Mouse (Mus musculus) neural tube, embryonic 11.5 days (tissue): ENCODE measurements around the gene Srsf1. TPM values are rescaled to one million over a fixed set of nuclear protein-coding genes. Genes with fewer than 3 reads are reported as not detected.

Source experiments
- ATAC-seq: fragments of 200-750 bp; cut with Nextera tagmentation; 2 replicates; pipeline ENCODE4 v1.8.0; 2017; ENCODE audit warnings: moderate number of reproducible peaks, mild to moderate bottlenecking, moderate TSS enrichment, moderate library complexity; ENCODE audit not compliant: insufficient read depth, low FRiP score, low TSS enrichment
- DNase-seq: peaks from one replicate; pipeline ENCODE4 v3.0.0-alpha.2; 2015; ENCODE audit warnings: low spot score
- H3K27ac ChIP-seq: fragments of 300-500 bp; sonication (generic); 2 replicates; pipeline ENCODE4 v1.5.1; 2014; ENCODE audit warnings: low read depth, mild to moderate bottlenecking, low read length
- H3K27me3 ChIP-seq: fragments of 300-500 bp; sonication (generic); 2 replicates; pipeline ENCODE4 v1.6.1; 2014; ENCODE audit warnings: mild to moderate bottlenecking, low read length, mixed read lengths; ENCODE audit not compliant: control insufficient read depth, insufficient read depth
- H3K36me3 ChIP-seq: fragments of 300-500 bp; sonication (generic); 2 replicates; pipeline ENCODE4 v1.6.1; 2014; ENCODE audit warnings: mild to moderate bottlenecking, low read length, moderate library complexity, mixed read lengths; ENCODE audit not compliant: control insufficient read depth, insufficient read depth
- H3K4me1 ChIP-seq: fragments of 300-500 bp; sonication (generic); 2 replicates; pipeline ENCODE4 v1.6.1; 2014; ENCODE audit warnings: low read length, mixed read lengths; ENCODE audit not compliant: control insufficient read depth, insufficient read depth
- H3K4me2 ChIP-seq: fragments of 300-500 bp; sonication (generic); 2 replicates; pipeline ENCODE4 v1.6.1; 2014; ENCODE audit warnings: low read depth, mild to moderate bottlenecking, moderate library complexity
- H3K4me3 ChIP-seq: fragments of 300-500 bp; sonication (generic); 2 replicates; pipeline ENCODE4 v1.5.1; 2014; ENCODE audit warnings: low read depth, low read length
- H3K9ac ChIP-seq: fragments of 300-500 bp; sonication (generic); 2 replicates; pipeline ENCODE4 v1.6.1; 2014; ENCODE audit warnings: mild to moderate bottlenecking, low read length
- H3K9me3 ChIP-seq: fragments of 300-500 bp; sonication (generic); 2 replicates; pipeline ENCODE4 v1.6.1; 2016; ENCODE audit warnings: low read length; ENCODE audit not compliant: control insufficient read depth
- WGBS: fragments of 180-500 bp; shearing (Covaris S2); extraction: QIAGEN DNeasy Blood & Tissue Kit; methylation state at CpG from one replicate; pipeline ENCODE4 v1.1.7; 2014; 5-methylcytosine and 5-hydroxymethylcytosine counted together
- polyA plus RNA-seq: library from polyadenylated mRNA; unstranded; fragments of >200 nt; fragmentation: Nextera tagmentation; extraction: Ambion mirVana; gene quantifications from 2 replicates; pipeline ENCODE4 v1.2.1, GENCODE M21; 2014

The Srsf1 gene
- polyA plus RNA-seq, result 488 and 497 TPM in 2 replicates

- peak within 1 kb of the TSS; percentile 99 for H3K27ac ChIP-seq
- H3K9ac ChIP-seq, result peak within 1 kb of the TSS; percentile 89
- DNase-seq (peak; percentile 99), ATAC-seq (peak; percentile 88)
- no peaks in the 10 kb centered on the region for H3K9me3 ChIP-seq
- under 1% methylated on average over 56 of the region's 60 CpGs for WGBS
- no peaks in the 10 kb centered on the region for H3K27me3 ChIP-seq
- H3K4me2 ChIP-seq, result peak within 1 kb of the TSS; percentile 86
- peaks cover 25% of the 10 kb centered on the region for H3K4me1 ChIP-seq
- H3K4me3 ChIP-seq, result peak within 1 kb of the TSS; percentile 69
- peaks cover 6% of the 10 kb centered on the region for H3K36me3 ChIP-seq
Observed at GRCm38 (mm10) chr11:88046944-88047794, at the start of gene Srsf1. Gene Srsf1, plus strand, starts transcription at chr11:88047373.

DNA sequence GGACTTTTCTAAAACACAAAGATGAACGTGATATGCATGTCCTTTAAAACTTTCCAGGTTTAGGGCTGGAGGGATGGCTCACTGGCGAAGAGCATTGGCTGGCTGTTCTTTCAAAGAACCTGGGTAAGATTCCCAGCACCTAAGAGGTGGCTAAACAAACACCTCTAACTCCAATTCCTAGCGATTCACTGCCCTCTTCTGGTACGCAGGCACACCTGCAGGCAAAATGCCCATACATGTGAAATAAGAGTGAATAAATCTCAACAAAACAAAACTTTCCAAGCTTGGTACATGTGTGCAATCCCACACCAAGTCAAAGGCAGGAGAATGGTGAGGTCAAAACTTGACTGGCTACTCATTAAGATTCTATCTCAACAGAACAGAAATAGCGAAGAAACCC is 47.4 kb upstream of the Srsf1 start:
- Histone ChIP-seq H3K4me1 (no peaks in the 10 kb centered on the region), H3K27ac (no peak overlapping the region), H3K4me2 (no peak overlapping the region), H3K9me3 (no peaks in the 10 kb centered on the region), H3K4me3 (no peak overlapping the region), H3K27me3 (no peaks in the 10 kb centered on the region), H3K9ac (no peak overlapping the region), H3K36me3 (no peaks in the 10 kb centered on the region)
- DNase-seq (no peak), ATAC-seq (no peak)
- 92% methylated on average over 5 of the region's 5 CpGs for WGBS

DNA sequence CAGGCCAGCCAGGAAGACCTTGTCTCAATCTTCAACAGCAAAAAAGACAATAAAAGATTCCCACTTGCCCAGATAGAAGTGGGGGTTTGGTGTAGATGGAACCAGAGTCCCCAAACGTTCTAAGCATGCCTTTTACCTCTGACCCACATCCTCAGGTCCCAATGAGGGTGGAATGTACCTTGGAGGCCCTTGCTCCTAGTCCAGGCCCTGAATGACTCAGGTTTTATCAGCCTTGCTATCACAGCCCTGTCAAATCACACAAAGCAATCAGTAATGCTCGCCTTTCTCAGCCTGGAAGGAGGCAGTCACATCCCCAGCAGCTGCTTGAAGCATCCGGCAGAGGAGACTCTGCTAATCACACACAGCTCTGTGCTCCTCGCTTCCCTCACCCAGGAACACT is 44.4 kb upstream of the Srsf1 start:
- no peak overlapping the region for H3K27ac ChIP-seq
- no peaks in the 10 kb centered on the region for H3K4me1 ChIP-seq
- no peak overlapping the region for H3K4me2 ChIP-seq
- no peak for DNase-seq
- no peaks in the 10 kb centered on the region for H3K36me3 ChIP-seq
- ATAC-seq, result no peak
- no peak overlapping the region for H3K4me3 ChIP-seq
- no peaks in the 10 kb centered on the region for H3K27me3 ChIP-seq
- no peaks in the 10 kb centered on the region for H3K9me3 ChIP-seq
- 66% methylated on average over 4 of the region's 4 CpGs for WGBS
- H3K9ac ChIP-seq, result no peak overlapping the region

- 54% methylated on average over 2 of the region's 2 CpGs for WGBS
Observed at GRCm38 (mm10) chr11:88004123-88004522, 43.0 kb upstream of the Srsf1 start.

GRCm38 (mm10) chr11:88008641-88009040 is 38.5 kb upstream of the Srsf1 start:
- Histone ChIP-seq H3K27me3 (no peaks in the 10 kb centered on the region), H3K36me3 (no peaks in the 10 kb centered on the region), H3K9ac (no peak overlapping the region), H3K9me3 (no peaks in the 10 kb centered on the region), H3K4me3 (no peak overlapping the region), H3K4me1 (0 out of 2 replicates have a peak, but pooled peaks cover 2% of the 10 kb centered on the region), H3K27ac (no peak overlapping the region), H3K4me2 (no peak overlapping the region)
- no peak for DNase-seq
- ATAC-seq, result no peak
- WGBS, result 44% methylated on average over 1 of the region's 1 CpGs

More at GRCm38 (mm10) chr11:88004123-88004522, 43.0 kb upstream of the Srsf1 start:
- Histone ChIP-seq H3K9me3 (no peaks in the 10 kb centered on the region), H3K27ac (no peak overlapping the region), H3K4me3 (no peak overlapping the region), H3K36me3 (no peaks in the 10 kb centered on the region), H3K9ac (no peak overlapping the region), H3K4me2 (no peak overlapping the region), H3K4me1 (no peaks in the 10 kb centered on the region), H3K27me3 (no peaks in the 10 kb centered on the region)
- no peak for ATAC-seq
- no peak for DNase-seq

GRCm38 (mm10) chr11:88009542-88010190 is 37.5 kb upstream of the Srsf1 start:
- no peak overlapping the region for H3K4me3 ChIP-seq
- no peaks in the 10 kb centered on the region for H3K27me3 ChIP-seq
- no peak overlapping the region for H3K27ac ChIP-seq
- DNase-seq, result no peak
- H3K4me1 ChIP-seq, result 0 out of 2 replicates have a peak, but pooled peaks cover 2% of the 10 kb centered on the region
- H3K9me3 ChIP-seq, result no peaks in the 10 kb centered on the region
- no peak for ATAC-seq
- no peaks in the 10 kb centered on the region for H3K36me3 ChIP-seq
- WGBS, result 28% methylated on average over 16 of the region's 16 CpGs
- no peak overlapping the region for H3K9ac ChIP-seq
- no peak overlapping the region for H3K4me2 ChIP-seq

DNA sequence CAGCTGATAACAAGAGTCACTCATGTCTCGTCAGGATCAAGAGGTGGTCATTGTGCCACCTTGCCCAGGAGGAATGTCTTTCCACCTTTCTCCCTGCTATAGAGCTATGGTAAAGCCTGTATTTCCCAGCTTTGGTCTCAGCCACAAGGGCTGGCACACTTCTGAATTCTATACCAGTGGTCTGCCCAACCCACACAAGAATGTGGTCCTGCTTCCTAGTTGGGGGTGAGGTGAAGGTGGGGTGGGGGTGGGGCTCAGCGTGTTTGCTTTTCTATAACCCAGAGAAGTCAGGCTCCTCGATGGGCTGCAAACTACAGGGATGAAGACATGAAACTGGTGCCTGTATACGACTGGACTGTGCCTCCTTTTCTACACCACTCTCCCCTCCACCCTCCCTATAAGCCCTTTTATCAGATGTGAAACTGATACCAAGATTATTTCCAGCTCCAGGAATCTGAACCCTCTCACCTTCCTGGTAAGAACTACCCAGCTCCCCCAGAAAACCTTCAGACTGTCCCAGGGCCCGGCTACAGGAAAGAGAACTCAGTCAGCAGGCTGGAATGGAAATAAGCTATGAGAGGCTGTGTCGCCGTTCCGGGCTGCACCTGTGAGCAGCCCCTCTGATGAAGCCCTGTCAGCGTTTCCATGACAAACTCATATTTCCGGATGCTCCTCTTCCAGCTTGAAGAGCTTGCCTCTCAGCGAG is 35.8 kb upstream of the Srsf1 start:
- 81% methylated on average over 11 of the region's 11 CpGs for WGBS
- no peak overlapping the region for H3K27ac ChIP-seq
- DNase-seq (no peak), ATAC-seq (no peak)
- H3K9ac ChIP-seq, result no peak overlapping the region
- no peaks in the 10 kb centered on the region for H3K27me3 ChIP-seq
- H3K4me1 ChIP-seq, result 0 out of 2 replicates have a peak, but pooled peaks cover 2% of the 10 kb centered on the region
- H3K36me3 ChIP-seq, result no peaks in the 10 kb centered on the region
- no peaks in the 10 kb centered on the region for H3K9me3 ChIP-seq
- no peak overlapping the region for H3K4me2 ChIP-seq
- no peak overlapping the region for H3K4me3 ChIP-seq

DNA sequence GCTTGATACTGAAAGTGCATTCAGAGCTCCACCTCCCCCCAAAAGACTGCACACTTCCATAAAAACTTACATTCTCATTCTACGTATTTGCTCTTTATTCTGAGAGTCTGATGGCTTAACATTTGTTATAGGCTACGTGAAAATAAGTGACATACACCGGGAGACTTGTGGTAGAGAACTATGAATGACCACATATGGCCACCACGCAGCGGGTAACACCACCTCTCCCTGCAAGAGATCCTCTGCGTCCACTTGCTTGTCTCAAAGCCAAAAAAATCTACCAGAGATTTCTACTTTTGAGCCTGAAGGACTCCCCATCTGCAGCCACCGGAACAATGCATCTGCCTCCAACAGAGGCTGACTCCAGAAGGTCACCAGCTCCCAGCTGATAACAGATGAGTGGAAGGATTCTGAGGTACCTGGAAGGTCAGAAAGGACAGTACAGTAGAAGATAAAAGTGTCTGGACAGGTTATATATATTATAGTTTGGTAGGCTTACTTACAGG is 35.2 kb upstream of the Srsf1 start:
- ATAC-seq, result no peak

More for the DNA sequence above, 35.2 kb upstream of the Srsf1 start:
- DNase-seq, result no peak
- H3K36me3 ChIP-seq, result no peaks in the 10 kb centered on the region
- 91% methylated on average over 7 of the region's 7 CpGs for WGBS
- H3K9ac ChIP-seq, result no peak overlapping the region
- H3K9me3 ChIP-seq, result no peaks in the 10 kb centered on the region
- no peak overlapping the region for H3K4me3 ChIP-seq
- H3K27ac ChIP-seq, result no peak overlapping the region
- no peaks in the 10 kb centered on the region for H3K27me3 ChIP-seq
- H3K4me2 ChIP-seq, result no peak overlapping the region
- H3K4me1 ChIP-seq, result 0 out of 2 replicates have a peak, but pooled peaks cover 2% of the 10 kb centered on the region
